Mouse (Mus musculus): Measurements from ENCODE around the gene Tmco1. TPM values are rescaled to one million over a fixed set of nuclear protein-coding genes. Genes with fewer than 3 reads are reported as not detected.

Gene Tmco1
- total and polyA plus RNA-seq, 3 experiments, result 60.3 to 95.3 (median 88.2) TPM

GRCm38 (mm10) chr1:167349815-167350596, 41.8 kb downstream of the Tmco1 start, which contains the start of gene Aldh9a1:
TSS of gene Aldh9a1 (plus strand) at chr1:167349991.
- H3K4me1 ChIP-seq (ENCODE audit: control insufficient read depth, insufficient read depth, low read length), result no peaks in the 10 kb centered on the region; the same call in 1 of the 2 replicates
- under 1% methylated on average over 55 of the region's 55 CpGs for WGBS
- H3K79me2 ChIP-seq (replicated peaks; ENCODE audit: control insufficient read depth, insufficient read depth, low read length), result no peaks in the 10 kb centered on the region
- H3K36me3 ChIP-seq (ENCODE audit: control insufficient read depth, insufficient read depth, low read length), result no peaks in the 10 kb centered on the region
- H3K4me3 ChIP-seq, result peak within 1 kb of the TSS; percentile 84
- peak; percentile 50; the same call in 1 of the 2 replicates for TF ChIP-seq POLR2A (IDR thresholded peaks at IDR 0.05; ENCODE audit: insufficient read depth, low read depth, low read length)
- TF ChIP-seq EP300 (IDR thresholded peaks at IDR 0.05; ENCODE audit: insufficient read depth, low read depth, low read length), result 0 out of 2 replicates have a peak, but pooled peaks have one; percentile 55
- no peak for TF ChIP-seq CTCF (IDR thresholded peaks at IDR 0.05)
- intact Hi-C loops (cut with DNase I), result loop anchor here (2.0 to 5.0 kb wide), 3 partner anchors 15 to 43 kb away; partner anchors contain the start of genes Mgst3 and Tmco1
- peak within 1 kb of the TSS; percentile 95 for H3K27ac ChIP-seq
- H3K9ac ChIP-seq (ENCODE audit: low read depth, low read length), result peak within 1 kb of the TSS; percentile 92
- peak; percentile 92 to 95 for DNase-seq
- H3K27me3 ChIP-seq (ENCODE audit: control insufficient read depth, insufficient read depth, low read length), result no peaks in the 10 kb centered on the region

DNA sequence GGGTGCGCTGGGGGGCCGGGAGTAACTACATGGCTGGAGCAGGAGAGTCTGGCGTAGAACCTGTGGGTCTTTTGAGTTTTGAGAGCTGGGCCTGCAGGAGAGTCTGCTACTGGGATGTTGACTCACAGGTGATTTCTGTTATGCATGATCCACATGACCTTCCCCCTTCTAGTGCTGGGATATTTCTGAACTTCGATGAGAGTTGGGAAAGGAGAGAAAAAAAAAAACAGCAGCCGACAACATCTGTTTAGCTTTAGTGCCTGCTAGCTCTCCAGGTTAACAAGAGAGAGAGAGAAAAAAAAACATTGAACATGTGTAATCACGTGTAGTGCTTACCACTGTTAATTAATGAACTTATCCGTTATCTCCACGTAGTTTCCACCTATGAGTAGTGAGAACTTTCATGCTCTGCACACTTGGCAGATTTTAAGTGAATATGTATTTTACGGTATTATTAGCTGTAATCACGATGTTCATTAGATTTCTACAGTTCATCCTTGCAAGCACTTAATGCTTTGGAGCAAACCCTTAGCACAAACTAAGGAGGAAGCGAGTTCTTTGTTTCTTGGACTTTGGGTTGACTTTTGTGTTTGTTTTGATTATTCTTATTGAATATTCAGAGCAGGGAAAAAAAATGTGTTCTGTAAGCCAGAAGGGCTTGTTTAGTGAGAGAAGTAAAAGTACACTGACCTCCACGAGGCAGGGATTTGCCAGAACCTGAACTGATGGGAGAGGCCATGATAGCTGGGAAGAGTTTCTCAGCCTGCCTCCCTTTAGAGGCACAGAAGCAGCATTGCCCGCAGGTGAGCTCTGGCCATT, 42.6 kb downstream of the Tmco1 start:
- Histone ChIP-seq H3K4me3 (peak overlapping the region; percentile 84), H3K27ac (peak overlapping the region; percentile 95), H3K4me1 (ENCODE audit: control insufficient read depth, insufficient read depth, low read length) (no peaks in the 10 kb centered on the region; the same call in 1 of the 2 replicates), H3K27me3 (ENCODE audit: control insufficient read depth, insufficient read depth, low read length) (no peaks in the 10 kb centered on the region), H3K79me2 (replicated peaks; ENCODE audit: control insufficient read depth, insufficient read depth, low read length) (no peaks in the 10 kb centered on the region), H3K9ac (ENCODE audit: low read depth, low read length) (peak overlapping the region; percentile 92), H3K36me3 (ENCODE audit: control insufficient read depth, insufficient read depth, low read length) (no peaks in the 10 kb centered on the region)
- intact Hi-C loops (cut with DNase I), result loop anchor here (2.0 to 5.0 kb wide), 2 partner anchors 14 to 41 kb away; partner anchors contain the start of gene Mgst3
- no peak for TF ChIP-seq CTCF (IDR thresholded peaks at IDR 0.05)
- TF ChIP-seq EP300 (IDR thresholded peaks at IDR 0.05; ENCODE audit: insufficient read depth, low read depth, low read length), result no peak
- no peak for TF ChIP-seq POLR2A (IDR thresholded peaks at IDR 0.05; ENCODE audit: insufficient read depth, low read depth, low read length)
- WGBS, result 35% methylated on average over 13 of the region's 13 CpGs
- no peak for DNase-seq

- H3K4me1 ChIP-seq (ENCODE audit: control insufficient read depth, insufficient read depth, low read length), result no peaks in the 10 kb centered on the region; the same call in 1 of the 2 replicates
- WGBS, result 83% methylated on average over 14 of the region's 14 CpGs
- TF ChIP-seq POLR2A (IDR thresholded peaks at IDR 0.05; ENCODE audit: insufficient read depth, low read depth, low read length) (no peak), EP300 (IDR thresholded peaks at IDR 0.05; ENCODE audit: insufficient read depth, low read depth, low read length) (no peak), CTCF (IDR thresholded peaks at IDR 0.05) (no peak)
- H3K36me3 ChIP-seq (ENCODE audit: control insufficient read depth, insufficient read depth, low read length), result no peaks in the 10 kb centered on the region
- intact Hi-C loops (cut with DNase I), result loop anchor here (5.0 kb wide), 1 partner anchor 40 kb away; the partner anchor contains the start of gene Mgst3
- no peak overlapping the region for H3K27ac ChIP-seq
- H3K27me3 ChIP-seq (ENCODE audit: control insufficient read depth, insufficient read depth, low read length), result no peaks in the 10 kb centered on the region
- no peak overlapping the region for H3K4me3 ChIP-seq
- H3K79me2 ChIP-seq (replicated peaks; ENCODE audit: control insufficient read depth, insufficient read depth, low read length), result no peaks in the 10 kb centered on the region
- no peak overlapping the region for H3K9ac ChIP-seq (ENCODE audit: low read depth, low read length)
- no peak for DNase-seq
Observed at GRCm38 (mm10) chr1:167352403-167352802, 44.2 kb downstream of the Tmco1 start.

DNA sequence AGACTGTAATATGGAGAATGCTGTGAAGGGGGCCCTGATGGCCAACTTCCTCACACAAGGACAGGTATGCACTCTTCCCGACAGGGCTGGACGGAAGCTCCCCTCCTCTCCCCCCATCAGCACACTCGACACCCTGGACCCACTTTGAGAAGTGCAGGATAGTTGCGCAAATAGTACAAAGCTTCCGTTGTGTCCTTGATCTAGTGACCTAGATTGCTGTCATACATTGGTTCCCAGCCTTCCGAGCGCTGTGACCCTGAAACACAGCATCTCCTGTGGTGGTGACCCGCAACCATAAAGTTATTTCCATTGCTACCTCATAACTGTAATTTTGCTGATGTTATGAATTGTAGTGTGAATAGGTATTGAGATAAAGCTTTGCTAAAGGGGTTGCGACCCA, 49.2 kb downstream of the Tmco1 start:
- Histone ChIP-seq H3K27me3 (ENCODE audit: control insufficient read depth, insufficient read depth, low read length) (no peaks in the 10 kb centered on the region), H3K9ac (ENCODE audit: low read depth, low read length) (no peak overlapping the region), H3K27ac (no peak overlapping the region), H3K4me3 (no peak overlapping the region), H3K4me1 (ENCODE audit: control insufficient read depth, insufficient read depth, low read length) (no peaks in the 10 kb centered on the region), H3K36me3 (ENCODE audit: control insufficient read depth, insufficient read depth, low read length) (no peaks in the 10 kb centered on the region), H3K79me2 (replicated peaks; ENCODE audit: control insufficient read depth, insufficient read depth, low read length) (no peaks in the 10 kb centered on the region)
- no peak for TF ChIP-seq CTCF (IDR thresholded peaks at IDR 0.05)
- no peak for TF ChIP-seq POLR2A (IDR thresholded peaks at IDR 0.05; ENCODE audit: insufficient read depth, low read depth, low read length)
- TF ChIP-seq EP300 (IDR thresholded peaks at IDR 0.05; ENCODE audit: insufficient read depth, low read depth, low read length), result no peak
- intact Hi-C loops (cut with DNase I), result no loop called here
- WGBS, result 90% methylated on average over 9 of the region's 9 CpGs
- DNase-seq, result no peak

GRCm38 (mm10) chr1:167358731-167359130, 50.6 kb downstream of the Tmco1 start:
- Histone ChIP-seq H3K4me3 (no peak overlapping the region), H3K27ac (no peak overlapping the region), H3K9ac (ENCODE audit: low read depth, low read length) (no peak overlapping the region), H3K27me3 (ENCODE audit: control insufficient read depth, insufficient read depth, low read length) (no peaks in the 10 kb centered on the region), H3K79me2 (replicated peaks; ENCODE audit: control insufficient read depth, insufficient read depth, low read length) (no peaks in the 10 kb centered on the region), H3K4me1 (ENCODE audit: control insufficient read depth, insufficient read depth, low read length) (no peaks in the 10 kb centered on the region), H3K36me3 (ENCODE audit: control insufficient read depth, insufficient read depth, low read length) (no peaks in the 10 kb centered on the region)
- intact Hi-C loops (cut with DNase I), result no loop called here
- 85% methylated on average over 9 of the region's 9 CpGs for WGBS
- TF ChIP-seq POLR2A (IDR thresholded peaks at IDR 0.05; ENCODE audit: insufficient read depth, low read depth, low read length), result no peak
- TF ChIP-seq CTCF (IDR thresholded peaks at IDR 0.05), result no peak
- TF ChIP-seq EP300 (IDR thresholded peaks at IDR 0.05; ENCODE audit: insufficient read depth, low read depth, low read length), result no peak
- no peak for DNase-seq
